Mouse (Mus musculus) intestine, embryonic 14.5 days (tissue): Measurements from ENCODE around the gene Dph1. TPM values are rescaled to one million over a fixed set of nuclear protein-coding genes. Genes with fewer than 3 reads are reported as not detected.

Source experiments
- ATAC-seq: fragments of 200-750 bp; cut with Nextera tagmentation; replicated peaks from 2 replicates; pipeline ENCODE4 v1.8.0; 2017; ENCODE audit warnings: low read depth, moderate number of reproducible peaks, moderate TSS enrichment, moderate library complexity; ENCODE audit not compliant: low FRiP score, low TSS enrichment
- DNase-seq: peaks from one replicate; pipeline ENCODE4 v3.0.0-alpha.2; 2018; ENCODE audit warnings: low spot score
- H3K27ac ChIP-seq: fragments of 300-500 bp; sonication (generic); 2 replicates; pipeline ENCODE4 v1.5.1; 2014; ENCODE audit warnings: low read depth, mild to moderate bottlenecking, control low read depth
- H3K27me3 ChIP-seq: fragments of 300-500 bp; sonication (generic); replicated peaks from 2 replicates; pipeline ENCODE4 v1.6.1; 2014; ENCODE audit warnings: low read length, control low read depth; ENCODE audit not compliant: control insufficient read depth, insufficient read depth
- H3K36me3 ChIP-seq: fragments of 300-500 bp; sonication (generic); 2 replicates; pipeline ENCODE4 v1.6.1; 2014; ENCODE audit warnings: low read length, control low read depth; ENCODE audit not compliant: control insufficient read depth, insufficient read depth
- H3K4me1 ChIP-seq: fragments of 300-500 bp; sonication (generic); replicated peaks from 2 replicates; pipeline ENCODE4 v1.6.1; 2014; ENCODE audit warnings: low read length, control low read depth, mixed read lengths; ENCODE audit not compliant: control insufficient read depth, insufficient read depth
- H3K4me2 ChIP-seq: fragments of 300-500 bp; sonication (generic); 2 replicates; pipeline ENCODE4 v1.6.1; 2014; ENCODE audit warnings: low read length
- H3K4me3 ChIP-seq: fragments of 300-500 bp; sonication (generic); 2 replicates; pipeline ENCODE4 v1.5.1; 2014; ENCODE audit warnings: low read depth, low read length, control low read depth, mixed read lengths
- H3K9ac ChIP-seq: fragments of 300-500 bp; sonication (generic); 2 replicates; pipeline ENCODE4 v1.6.1; 2014; ENCODE audit warnings: mild to moderate bottlenecking, low read length
- H3K9me3 ChIP-seq: fragments of 300-500 bp; sonication (generic); 2 replicates; pipeline ENCODE4 v1.6.1; 2016; ENCODE audit warnings: low read length, control low read depth; ENCODE audit not compliant: control insufficient read depth
- WGBS: fragments of 180-500 bp; shearing (Covaris S2); extraction: QIAGEN DNeasy Blood & Tissue Kit; methylation state at CpG from one replicate; pipeline ENCODE4 v1.1.7; 2014; 5-methylcytosine and 5-hydroxymethylcytosine counted together
- microRNA counts: library from miRNA; unstranded; fragments of <30 nt; microRNA quantifications from one replicate; lab custom pipeline; 2016
- microRNA-seq: library from miRNA; unstranded; fragments of <30 nt; microRNA quantifications from one replicate; pipeline ENCODE4, GENCODE M21; 2016
- polyA plus RNA-seq: library from polyadenylated mRNA; unstranded; fragments of >200 nt; fragmentation: Nextera tagmentation; extraction: Ambion mirVana; gene quantifications from 2 replicates; pipeline ENCODE4 v1.2.1, GENCODE M21; 2014

Dph1 gene
- polyA plus RNA-seq, 1 experiment from 2014 or later, result 31.5 TPM

DNA sequence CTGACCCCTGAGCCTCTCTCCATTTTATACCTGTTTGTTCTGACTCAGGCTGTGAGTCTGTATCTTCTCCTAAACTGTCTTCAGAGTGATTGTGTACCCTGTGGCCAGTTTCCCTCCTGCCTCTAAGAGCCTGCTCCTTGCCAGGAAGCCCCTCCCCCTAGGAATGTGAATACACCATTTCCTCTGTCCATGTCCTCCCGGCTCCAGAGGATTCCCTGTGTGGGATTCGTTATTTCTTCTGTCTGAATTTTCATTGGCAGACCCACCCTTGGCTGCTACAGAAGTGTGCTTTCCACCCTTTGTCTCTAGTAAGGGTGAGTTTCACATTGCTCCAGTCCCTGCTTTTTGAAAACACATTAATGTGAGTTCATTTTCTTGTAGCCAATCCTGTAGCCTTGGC, 57.1 kb downstream of the Dph1 start:
- ATAC-seq (peak; percentile 64; the same call in 1 of the 2 replicates), DNase-seq (no peak)
- Histone ChIP-seq H3K27me3 (no peaks in the 10 kb centered on the region), H3K27ac (peak overlapping the region; percentile 79), H3K9ac (no peak overlapping the region), H3K4me2 (no peak overlapping the region), H3K4me1 (peaks cover 40% of the 10 kb centered on the region), H3K9me3 (no peaks in the 10 kb centered on the region), H3K36me3 (no peaks in the 10 kb centered on the region), H3K4me3 (no peak overlapping the region)
- 3% methylated on average over 2 of the region's 2 CpGs for WGBS

GRCm38 (mm10) chr11:75133391-75133790, 57.6 kb downstream of the Dph1 start:
- 83% methylated on average over 5 of the region's 5 CpGs for WGBS
- H3K4me2 ChIP-seq, result no peak overlapping the region
- H3K9me3 ChIP-seq, result no peaks in the 10 kb centered on the region
- peaks cover 34% of the 10 kb centered on the region for H3K4me1 ChIP-seq
- no peaks in the 10 kb centered on the region for H3K36me3 ChIP-seq
- H3K27ac ChIP-seq, result peak overlapping the region; percentile 79
- H3K27me3 ChIP-seq, result no peaks in the 10 kb centered on the region
- H3K9ac ChIP-seq, result no peak overlapping the region
- ATAC-seq (no peak), DNase-seq (no peak)
- no peak overlapping the region for H3K4me3 ChIP-seq

DNA sequence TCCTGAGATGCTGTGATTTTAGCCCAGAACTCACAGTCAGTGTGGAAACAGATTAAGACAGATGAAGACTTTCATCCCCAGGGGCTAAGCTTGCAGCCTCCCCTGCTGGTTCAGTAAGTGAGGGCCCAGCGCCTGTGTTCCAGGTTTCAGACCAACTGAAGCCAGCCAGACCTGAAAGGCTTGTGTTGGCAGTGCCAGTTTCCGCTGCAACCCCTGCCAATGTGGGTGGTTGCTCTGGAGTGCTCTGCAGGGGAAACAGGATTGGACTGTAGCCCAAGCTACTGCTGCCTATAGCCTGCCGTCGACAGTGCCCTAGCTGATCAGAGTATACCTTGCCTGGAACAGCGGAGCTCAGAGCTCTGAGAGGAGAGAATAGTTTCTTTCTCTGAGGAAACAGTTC, 58.8 kb downstream of the Dph1 start:
- Histone ChIP-seq H3K9ac (no peak overlapping the region), H3K4me3 (no peak overlapping the region), H3K27me3 (no peaks in the 10 kb centered on the region), H3K9me3 (no peaks in the 10 kb centered on the region), H3K4me1 (peaks cover 32% of the 10 kb centered on the region), H3K36me3 (0 out of 2 replicates have a peak, but pooled peaks cover 2% of the 10 kb centered on the region), H3K4me2 (no peak overlapping the region), H3K27ac (no peak overlapping the region)
- no peak for DNase-seq
- no peak for ATAC-seq
- 77% methylated on average over 5 of the region's 5 CpGs for WGBS

DNA sequence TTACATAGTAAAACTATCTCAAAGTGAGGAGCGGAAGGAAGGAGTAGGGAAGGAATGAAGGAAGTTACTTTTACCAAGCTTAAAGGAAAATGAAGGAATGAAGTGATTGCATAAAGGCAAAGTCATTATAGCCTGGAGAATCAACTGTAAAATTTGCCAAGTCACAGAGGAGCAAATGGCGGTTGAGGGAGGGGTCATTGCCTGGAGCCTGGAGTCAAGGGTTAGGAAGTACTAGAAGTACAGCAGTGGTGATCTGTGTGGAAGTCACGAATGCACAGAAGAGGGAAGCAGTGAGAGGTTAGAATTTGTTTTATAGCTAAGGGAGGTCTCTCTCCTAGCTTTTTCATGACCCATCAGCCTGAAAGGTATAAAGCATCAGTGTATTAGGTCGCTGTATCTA, 59.7 kb downstream of the Dph1 start:
- Histone ChIP-seq H3K4me1 (peaks cover 24% of the 10 kb centered on the region), H3K27ac (no peak overlapping the region), H3K4me2 (no peak overlapping the region), H3K9ac (no peak overlapping the region), H3K36me3 (0 out of 2 replicates have a peak, but pooled peaks cover 2% of the 10 kb centered on the region), H3K4me3 (no peak overlapping the region), H3K9me3 (no peaks in the 10 kb centered on the region), H3K27me3 (no peaks in the 10 kb centered on the region)
- ATAC-seq (no peak), DNase-seq (no peak)
- WGBS, result 78% methylated on average over 4 of the region's 4 CpGs

DNA sequence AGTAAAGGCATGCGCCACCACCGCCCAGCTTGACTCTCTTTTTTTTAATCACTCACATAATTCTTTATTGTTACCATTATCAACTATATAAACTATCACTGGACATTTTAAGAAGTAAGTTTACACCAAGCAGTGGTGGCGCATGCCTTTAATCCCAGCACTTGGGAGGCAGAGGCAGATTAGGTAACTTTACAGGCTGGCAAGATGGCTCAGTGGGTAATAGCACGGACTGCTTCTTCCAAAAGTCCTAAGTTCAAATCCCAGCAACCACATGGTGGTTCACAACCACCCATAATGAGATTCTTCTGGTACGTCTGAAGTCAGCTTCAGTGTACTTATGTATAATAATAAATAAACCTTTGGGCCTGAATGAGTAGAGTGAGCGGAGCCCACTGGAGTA, 61.6 kb downstream of the Dph1 start:
- H3K9ac ChIP-seq, result no peak overlapping the region
- no peak for ATAC-seq
- 95% methylated on average over 6 of the region's 6 CpGs for WGBS

More for the DNA sequence above, 61.6 kb downstream of the Dph1 start:
- Histone ChIP-seq H3K4me3 (no peak overlapping the region), H3K4me2 (no peak overlapping the region), H3K27me3 (no peaks in the 10 kb centered on the region), H3K36me3 (0 out of 2 replicates have a peak, but pooled peaks cover 2% of the 10 kb centered on the region), H3K27ac (no peak overlapping the region), H3K9me3 (no peaks in the 10 kb centered on the region), H3K4me1 (peaks cover 13% of the 10 kb centered on the region)
- no peak for DNase-seq

MicroRNAs encoded within 50 kb of the gene (microRNA counts, 519-probe panel; counts per million panel counts)
- microRNA mmu-miR-132 (lab: Ali Mortazavi, UCI) (3,609 counts per million, percentile 49 among the panel's probes with 10 or more counts), microRNA mmu-miR-212 (lab: Ali Mortazavi, UCI) (not detected)

Small RNA genes within 50 kb of the gene (microRNA-seq; reads per million reads assigned to microRNA genes)
- gene Mir132, result 270 reads per million, percentile 68 among the genes with 10 or more reads in this experiment
- gene Mir212, result 39.6 reads per million, percentile 51 among the genes with 10 or more reads in this experiment

Other genes starting within 250 kb of the Dph1 start
- 13.0 and 14.5 TPM in 2 replicates for gene Hic1, start 21.7 kb downstream of the Dph1 start, polyA plus RNA-seq
- gene Ovca2, start 12.4 kb downstream of the Dph1 start, polyA plus RNA-seq, result 29.9 and 32.2 TPM in 2 replicates
- gene Rtn4rl1, start 2.5 kb upstream of the Dph1 start, polyA plus RNA-seq, result 1.6 and 2.0 TPM in 2 replicates
- gene Rpa1, start 157.1 kb upstream of the Dph1 start, polyA plus RNA-seq, result 103 and 116 TPM in 2 replicates
- gene Smyd4, start 157.2 kb upstream of the Dph1 start, polyA plus RNA-seq, result 11.6 and 12.5 TPM in 2 replicates
- gene Serpinf1, start 231.5 kb upstream of the Dph1 start, polyA plus RNA-seq, result 42.0 and 47.1 TPM in 2 replicates
- gene Serpinf2, start 248.3 kb upstream of the Dph1 start, polyA plus RNA-seq, result 6.8 and 8.4 TPM in 2 replicates